Mouse (Mus musculus) neural tube, embryonic 10.5 days (tissue): ENCODE measurements around the gene Mdk.

ENCODE experiments used
- DNase-seq: peaks from one replicate; pipeline ENCODE4 v3.0.0-alpha.2; 2017; ENCODE audit warnings: low spot score; ENCODE audit errors: extremely low spot score

Mdk gene

DNA sequence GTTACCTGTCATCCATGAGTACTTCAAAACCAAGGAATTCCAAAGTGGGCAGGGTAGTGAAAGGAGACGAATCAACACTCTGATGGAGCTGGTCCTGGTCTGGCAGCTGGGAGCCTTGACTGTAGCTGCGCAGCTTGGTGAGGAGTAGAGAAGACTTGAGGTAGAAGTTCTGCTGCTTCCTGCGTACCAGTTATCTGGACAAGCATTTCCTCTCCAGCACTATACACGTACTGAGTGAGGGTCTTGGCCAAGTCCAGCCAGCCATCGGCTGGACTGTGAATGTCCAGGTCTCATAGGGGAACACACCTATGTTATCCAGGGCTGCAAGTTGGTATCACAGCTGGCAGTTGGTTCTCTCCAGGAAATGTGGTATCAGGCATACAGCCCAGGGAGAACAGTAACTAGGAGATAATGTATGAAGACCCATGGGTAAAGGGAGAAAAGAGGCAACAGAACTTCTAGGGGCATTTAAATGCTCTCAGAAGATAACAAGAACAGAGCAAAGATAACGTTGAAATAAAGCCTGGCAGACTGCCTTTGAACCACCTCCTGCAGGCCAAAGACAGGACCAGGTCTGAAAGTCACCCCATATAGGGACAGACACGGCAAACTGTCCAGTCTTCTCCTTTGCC, 15.6 kb downstream of the Mdk start:
- no peak for DNase-seq

DNA sequence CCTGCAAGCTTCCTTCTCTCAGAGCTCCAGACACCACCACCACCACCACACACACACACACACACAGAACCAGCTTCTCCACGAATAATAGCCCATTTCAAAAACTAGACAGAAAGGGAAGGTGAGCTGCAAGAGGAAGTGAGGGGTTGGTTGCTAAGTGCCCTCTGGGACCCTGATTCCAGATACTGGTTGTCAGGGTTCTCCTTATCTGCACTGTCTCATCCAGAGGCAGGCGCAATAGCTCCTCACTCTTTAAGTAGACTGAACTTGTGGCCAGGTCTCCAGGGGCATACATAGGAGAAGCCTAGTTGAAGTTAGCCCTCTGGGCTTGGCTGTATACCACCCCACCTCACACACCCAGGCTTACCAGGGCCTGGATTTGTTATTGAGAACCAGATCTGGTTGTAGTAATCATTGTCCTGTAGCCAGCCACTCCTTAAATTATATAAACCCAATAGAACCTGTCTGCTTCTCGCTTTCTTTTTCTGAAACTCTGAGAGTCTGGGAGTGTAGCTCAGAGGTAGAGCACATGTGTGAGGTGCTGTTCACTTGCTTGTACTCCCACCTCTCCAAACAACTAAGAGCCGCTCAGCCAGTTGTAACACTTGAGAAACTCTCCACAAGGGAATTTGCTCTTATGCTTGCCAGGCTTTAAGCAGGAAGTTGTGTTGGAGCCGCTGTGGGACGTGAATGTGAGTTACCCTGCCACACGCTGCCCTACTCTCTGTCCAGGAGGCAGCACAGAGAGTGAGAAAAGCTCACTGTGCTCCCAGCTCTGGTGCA, 18.6 kb downstream of the Mdk start:
- no peak for DNase-seq

DNA sequence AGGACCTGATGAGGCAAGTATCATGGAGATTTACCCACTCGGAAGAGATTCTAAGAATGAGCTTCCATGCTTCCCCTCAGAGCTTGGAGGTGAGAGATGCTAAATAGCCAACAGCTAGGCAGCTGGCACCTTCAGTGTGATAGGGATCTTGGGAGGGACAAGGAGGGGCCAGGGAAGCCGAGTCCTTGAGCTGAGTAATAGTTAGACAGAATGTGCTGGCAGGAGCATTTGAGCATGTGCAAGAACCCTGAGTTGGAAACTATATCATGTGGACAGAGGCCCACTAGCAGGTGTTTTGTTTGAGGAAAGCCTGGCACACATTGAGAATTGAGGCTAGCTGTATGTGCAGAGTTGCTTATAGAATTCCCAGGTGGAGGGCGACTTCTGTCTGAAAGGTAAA, 19.5 kb downstream of the Mdk start:
- DNase-seq, result no peak

DNA sequence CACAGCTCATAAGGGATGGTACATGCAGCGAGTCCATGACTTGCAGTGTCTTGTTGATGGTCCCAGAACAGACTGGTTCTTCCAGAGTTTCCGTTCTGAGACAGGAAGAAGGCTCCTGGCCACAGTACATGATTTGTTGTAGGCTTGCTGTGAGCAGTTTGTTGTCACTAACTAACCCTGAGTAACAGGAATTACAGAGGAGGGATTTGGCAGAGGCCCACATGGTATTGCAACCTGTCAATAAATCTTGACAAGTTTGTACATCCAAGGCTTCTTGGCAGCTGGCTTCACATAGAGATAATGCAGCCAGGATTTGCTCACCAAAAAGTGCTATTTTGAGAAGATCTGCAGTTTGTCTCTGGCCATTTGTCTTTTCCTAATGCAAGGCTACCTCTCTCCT, 26.0 kb downstream of the Mdk start:
- no peak for DNase-seq

DNA sequence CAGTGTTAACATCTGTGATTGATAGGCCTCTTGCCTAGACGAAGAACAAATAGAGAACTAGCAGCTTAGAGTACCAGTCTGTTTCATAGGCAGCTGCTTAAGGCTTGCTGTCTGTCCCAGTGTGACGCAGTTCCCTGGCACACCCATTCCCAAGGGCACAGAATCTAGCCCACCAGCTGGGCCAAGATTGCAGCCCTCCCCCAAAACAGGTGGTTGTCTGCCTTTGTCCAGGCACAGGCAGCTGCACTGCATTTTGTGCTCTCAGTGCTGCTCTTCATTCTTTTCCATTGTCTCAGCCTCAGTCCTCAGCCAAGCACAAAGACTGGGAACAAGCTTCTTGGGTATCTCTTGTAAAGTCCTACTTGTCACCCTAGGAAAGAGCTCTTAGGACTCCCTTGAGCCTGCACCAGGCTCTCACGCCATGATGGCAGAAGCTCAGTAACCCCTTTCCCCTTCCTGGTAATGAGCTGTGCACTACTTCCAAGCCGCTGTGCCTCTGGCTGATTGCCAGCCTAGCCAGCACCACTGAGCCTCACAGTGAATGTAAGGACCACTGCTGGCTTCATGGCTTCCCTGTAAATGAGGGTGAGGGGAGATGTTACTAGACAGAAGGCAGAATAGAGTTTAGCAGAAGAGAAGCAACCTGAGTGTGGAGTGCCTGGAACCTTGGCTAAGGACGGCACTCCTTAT, 27.3 kb downstream of the Mdk start:
- DNase-seq, result no peak

DNA sequence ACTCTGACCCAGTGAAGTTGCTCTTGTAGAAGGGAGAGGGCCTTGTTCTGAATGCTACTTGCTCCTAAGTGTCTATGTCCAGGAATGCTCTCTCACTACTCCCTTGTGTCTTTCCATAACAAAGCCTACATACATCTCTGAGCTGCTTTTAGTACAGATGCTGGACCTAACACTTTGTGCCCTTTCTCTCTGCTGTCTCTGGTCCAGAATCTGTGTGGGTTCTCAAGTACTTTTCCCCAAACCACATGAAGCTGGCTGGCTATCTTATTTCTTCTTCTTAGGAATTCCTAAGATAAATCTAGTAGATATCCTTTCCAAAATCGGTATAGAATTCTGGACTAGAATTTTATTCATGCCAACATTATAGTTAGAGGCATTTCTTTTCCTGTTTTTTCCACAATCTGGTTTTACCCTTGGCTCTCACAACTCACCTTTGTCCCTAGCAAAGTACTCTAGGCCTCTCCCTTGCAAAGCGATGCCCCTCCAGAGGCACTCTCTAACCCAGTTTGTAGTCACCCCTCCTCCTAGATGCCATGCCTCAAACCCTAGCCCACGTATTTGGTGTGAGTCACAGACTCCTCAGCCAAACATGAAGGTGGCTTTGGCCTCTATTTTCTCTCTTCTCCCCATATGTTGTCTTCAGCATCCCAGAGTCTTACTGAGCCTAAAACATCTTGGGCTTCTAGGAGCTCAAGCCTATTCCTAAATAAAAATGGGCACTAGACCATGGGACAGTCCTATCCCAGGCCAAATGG, 28.7 kb downstream of the Mdk start:
- DNase-seq, result no peak

DNA sequence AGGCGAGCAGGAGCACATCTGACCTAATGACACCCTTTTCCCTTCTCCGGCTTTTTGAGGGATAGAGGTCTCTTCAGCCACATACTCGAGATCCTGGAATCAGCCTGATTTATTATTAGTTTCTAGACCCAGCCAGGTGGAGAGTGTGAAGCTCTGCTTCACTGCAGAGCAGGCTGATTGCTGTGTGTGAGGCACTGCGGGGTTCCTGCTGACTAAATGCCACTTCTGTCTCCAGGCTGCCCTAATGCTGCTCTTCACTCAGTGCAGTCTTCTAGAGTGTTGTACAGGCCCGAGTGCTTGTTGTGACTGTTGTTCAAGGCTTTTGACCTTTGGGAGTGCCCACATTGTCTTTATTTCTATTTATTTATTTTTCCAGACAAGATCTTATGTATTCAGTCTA, 29.8 kb downstream of the Mdk start:
- DNase-seq, result no peak

DNA sequence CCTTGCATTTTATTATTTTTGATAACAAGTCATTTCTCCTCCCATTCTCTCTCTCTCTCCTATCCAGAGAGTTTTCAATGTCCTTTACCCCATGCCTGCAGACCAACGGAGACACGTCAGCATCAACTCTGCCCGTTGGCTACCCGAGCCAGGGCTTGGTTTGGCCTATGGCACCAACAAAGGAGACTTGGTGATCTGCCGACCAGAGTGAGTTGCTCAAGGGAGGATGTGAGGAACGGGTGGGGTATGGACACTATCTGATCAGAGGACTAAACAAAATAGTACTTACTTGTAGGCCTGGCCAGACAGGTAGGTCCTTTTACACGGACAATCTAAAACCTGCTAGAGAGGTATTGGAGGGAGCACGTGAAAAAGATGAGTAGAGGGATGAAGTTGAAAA, 31.7 kb downstream of the Mdk start:
- DNase-seq, result no peak

DNA sequence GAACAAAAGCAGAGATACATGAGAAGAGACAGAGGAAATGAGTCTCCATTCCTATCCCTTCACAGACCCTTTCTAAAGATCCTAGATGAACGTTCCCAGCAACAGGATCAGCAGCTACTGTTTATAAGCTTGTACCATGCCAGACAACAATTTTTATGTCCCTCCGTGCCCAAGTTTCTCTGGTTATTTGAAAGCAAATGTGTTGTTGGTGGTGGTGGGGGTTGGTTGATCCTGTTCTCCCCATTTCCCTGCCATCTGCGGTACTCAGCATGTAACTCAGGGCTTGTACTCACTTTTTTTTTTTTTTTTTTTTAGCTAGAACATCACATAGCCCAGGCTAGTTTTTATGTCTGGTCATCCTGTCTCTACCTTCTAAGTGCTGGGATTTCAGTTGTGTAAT, 33.0 kb downstream of the Mdk start:
- no peak for DNase-seq

DNA sequence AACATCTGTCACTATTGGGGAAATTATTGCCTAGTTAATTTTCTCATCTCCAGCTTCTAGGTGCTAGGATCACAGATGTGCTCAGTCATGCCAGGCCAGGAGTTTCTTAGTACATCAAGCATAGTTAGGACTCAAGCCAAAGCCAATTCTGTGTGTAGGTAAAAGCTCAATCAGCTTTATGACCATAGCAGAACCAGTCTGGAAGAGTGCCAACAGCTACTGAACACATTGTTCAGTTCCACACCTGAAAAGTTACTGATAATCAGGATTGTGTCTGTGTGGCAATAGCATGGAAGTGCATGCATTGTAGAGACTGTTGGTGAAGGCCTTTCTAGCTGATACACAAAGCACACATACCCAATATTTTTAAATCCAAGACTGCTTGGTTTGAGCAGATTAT, 34.1 kb downstream of the Mdk start:
- no peak for DNase-seq

DNA sequence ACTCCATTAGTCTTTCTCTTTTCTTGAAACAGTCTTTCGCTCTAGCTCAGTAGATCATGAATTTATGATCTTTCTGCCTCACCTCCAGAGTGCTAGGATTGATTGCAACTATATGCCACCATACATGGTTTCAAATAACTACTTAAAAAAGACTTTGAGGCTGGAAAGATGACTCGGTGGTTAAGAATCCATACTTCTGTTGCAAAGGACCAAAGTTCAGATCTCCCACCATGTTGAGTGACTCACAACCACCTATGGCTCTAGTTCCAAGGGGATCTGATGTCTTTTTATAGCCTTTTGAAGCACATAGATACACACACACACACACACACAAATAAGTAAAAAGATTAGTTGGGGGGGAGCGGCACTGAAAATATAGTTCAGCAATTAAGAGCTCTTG, 36.7 kb downstream of the Mdk start:
- DNase-seq, result no peak

DNA sequence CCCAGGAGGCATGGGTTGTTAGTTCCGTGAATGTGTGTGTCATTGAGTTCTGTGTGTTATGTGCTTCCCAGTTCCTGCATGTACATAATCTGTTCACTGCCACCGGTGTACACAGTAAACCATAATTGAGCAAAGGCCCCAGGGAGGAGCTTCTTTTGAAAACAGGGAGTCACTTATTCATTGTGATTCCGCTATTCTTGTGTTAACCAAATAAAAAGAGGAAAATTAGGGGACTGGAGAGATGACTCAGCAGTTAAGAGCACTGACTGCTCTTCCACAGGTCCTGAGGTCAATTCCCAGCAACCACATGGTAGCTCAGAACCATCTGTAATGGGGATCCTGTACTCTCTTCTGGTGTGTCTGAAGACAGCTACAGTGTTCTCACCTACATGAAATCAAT, 37.4 kb downstream of the Mdk start:
- DNase-seq, result no peak

DNA sequence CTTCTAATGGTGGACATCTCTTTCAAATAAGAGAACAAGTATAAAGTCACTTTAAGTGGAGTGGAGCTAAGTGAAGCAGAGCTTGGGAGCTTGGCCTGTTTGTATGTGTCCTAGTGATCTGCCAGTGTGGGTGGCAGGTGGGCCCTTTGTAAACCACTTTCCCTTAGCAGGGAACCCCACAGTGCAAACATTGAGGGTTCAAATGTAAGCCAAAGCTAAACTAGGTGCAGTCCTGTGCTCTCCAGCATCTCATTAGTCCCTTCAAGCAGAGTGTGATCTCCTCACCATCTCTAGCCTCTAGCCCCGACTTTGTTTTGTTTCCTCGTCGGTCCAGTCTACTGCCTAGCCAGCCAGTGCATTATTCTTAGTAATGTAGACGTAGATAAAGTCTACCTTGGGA, 47.5 kb downstream of the Mdk start:
- no peak for DNase-seq

DNA sequence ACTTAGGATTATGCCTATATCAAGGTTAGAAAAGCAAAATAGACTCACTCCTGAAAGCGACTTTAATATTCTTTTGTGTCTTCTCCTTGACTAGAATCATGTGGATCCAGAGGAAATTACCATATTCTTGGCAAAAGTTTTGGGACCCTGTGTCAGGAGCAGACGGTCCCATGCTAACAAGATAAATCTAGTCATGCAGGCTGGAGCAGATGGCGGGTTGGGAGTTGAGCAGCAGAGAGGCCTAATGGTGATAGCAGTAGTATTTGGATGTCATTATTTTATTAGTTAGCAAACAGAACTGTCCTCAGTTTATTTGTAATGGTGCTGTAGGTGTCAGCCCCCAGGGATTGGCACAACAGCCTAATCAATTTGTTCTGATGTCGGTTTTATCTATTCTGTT, 48.1 kb downstream of the Mdk start:
- no peak for DNase-seq
